Mouse (Mus musculus): ENCODE data around the gene Cytip. TPM values are rescaled to one million over a fixed set of nuclear protein-coding genes. Genes with fewer than 3 reads are reported as not detected.
"Not testable (repeated sequence)": the region's sequence is repeated elsewhere in the genome, so short reads cannot be mapped to it uniquely, and the experiment has no call there.

The Cytip gene
- total and polyA plus RNA-seq, 2 experiments from 2014 or later: 0.11 to 0.21 TPM

DNA sequence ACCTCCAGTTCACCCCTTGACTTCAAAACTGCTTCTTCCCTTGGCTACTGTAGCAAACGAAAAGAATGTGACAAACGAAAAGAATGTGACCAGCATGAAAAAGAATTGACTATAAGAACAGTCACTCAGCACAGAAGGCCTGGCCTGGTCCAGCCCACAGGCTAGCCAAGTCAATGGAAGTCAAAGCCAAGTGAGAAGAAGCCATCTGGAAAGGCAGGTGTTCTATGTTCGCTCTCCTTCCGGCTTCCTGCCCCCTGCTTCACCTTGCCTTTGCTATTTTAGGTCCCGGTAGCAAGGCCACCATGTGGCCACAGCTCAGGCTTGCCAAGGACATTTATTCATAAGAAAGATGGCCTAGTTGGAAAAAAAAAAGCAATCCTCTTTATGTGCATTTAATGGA, 56.7 kb downstream of the Cytip start:
- DNase-seq (ENCODE audit: low spot score): no peak
- H3K27me3 ChIP-seq (ENCODE audit: insufficient read depth, low read length): no peaks in the 10 kb centered on the region
- no peak overlapping the region for H3K4me3 ChIP-seq (ENCODE audit: low read depth, low read length)
- no peak for TF ChIP-seq CTCF (IDR thresholded peaks at IDR 0.05)
- no peak overlapping the region for H3K9ac ChIP-seq (replicated peaks; ENCODE audit: low read length, poor library complexity, severe bottlenecking)
- ATAC-seq (ENCODE audit: low FRiP score): no peak
- H3K4me1 ChIP-seq (ENCODE audit: insufficient read depth, low read length): no peaks in the 10 kb centered on the region
- no peak overlapping the region for H3K27ac ChIP-seq (ENCODE audit: low read depth, low read length)
- H3K36me3 ChIP-seq (ENCODE audit: insufficient read depth, low read length): no peaks in the 10 kb centered on the region
- H3K9me3 ChIP-seq (ENCODE audit: low read length): no peaks in the 10 kb centered on the region
- no peak overlapping the region for H3K4me2 ChIP-seq (ENCODE audit: low read depth, low read length, poor library complexity, severe bottlenecking)
- 87% methylated on average over 5 of the region's 5 CpGs for WGBS

DNA sequence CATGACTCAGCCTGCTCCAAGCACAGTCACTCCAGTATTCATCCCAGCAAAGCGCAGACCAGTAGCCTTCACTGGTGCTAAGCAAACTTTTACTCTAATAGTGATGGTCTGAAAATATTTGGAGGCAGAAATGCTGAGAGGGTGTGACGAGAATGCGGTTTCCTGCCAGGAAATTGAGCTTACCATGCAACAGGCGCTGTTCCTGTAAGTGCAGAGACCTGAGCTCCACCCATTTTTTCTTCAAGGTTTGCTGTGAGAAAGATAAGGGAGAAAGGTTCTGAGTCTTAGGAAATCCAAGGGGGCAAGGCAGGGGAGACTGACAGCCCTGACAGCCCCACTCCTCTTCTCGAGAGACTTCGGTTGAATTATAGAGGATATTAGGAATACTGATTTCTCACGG, 57.7 kb downstream of the Cytip start:
- H3K27me3 ChIP-seq (ENCODE audit: insufficient read depth, low read length): no peaks in the 10 kb centered on the region
- H3K4me1 ChIP-seq (ENCODE audit: insufficient read depth, low read length): no peaks in the 10 kb centered on the region
- H3K4me2 ChIP-seq (ENCODE audit: low read depth, low read length, poor library complexity, severe bottlenecking): no peak overlapping the region
- DNase-seq (ENCODE audit: low spot score): no peak
- 92% methylated on average over 7 of the region's 7 CpGs for WGBS
- H3K9me3 ChIP-seq (ENCODE audit: low read length): no peaks in the 10 kb centered on the region
- ATAC-seq (ENCODE audit: low FRiP score): no peak
- no peak overlapping the region for H3K9ac ChIP-seq (replicated peaks; ENCODE audit: low read length, poor library complexity, severe bottlenecking)
- no peak overlapping the region for H3K4me3 ChIP-seq (ENCODE audit: low read depth, low read length)
- H3K27ac ChIP-seq (ENCODE audit: low read depth, low read length): no peak overlapping the region
- no peak for TF ChIP-seq CTCF (IDR thresholded peaks at IDR 0.05)
- no peaks in the 10 kb centered on the region for H3K36me3 ChIP-seq (ENCODE audit: insufficient read depth, low read length)

DNA sequence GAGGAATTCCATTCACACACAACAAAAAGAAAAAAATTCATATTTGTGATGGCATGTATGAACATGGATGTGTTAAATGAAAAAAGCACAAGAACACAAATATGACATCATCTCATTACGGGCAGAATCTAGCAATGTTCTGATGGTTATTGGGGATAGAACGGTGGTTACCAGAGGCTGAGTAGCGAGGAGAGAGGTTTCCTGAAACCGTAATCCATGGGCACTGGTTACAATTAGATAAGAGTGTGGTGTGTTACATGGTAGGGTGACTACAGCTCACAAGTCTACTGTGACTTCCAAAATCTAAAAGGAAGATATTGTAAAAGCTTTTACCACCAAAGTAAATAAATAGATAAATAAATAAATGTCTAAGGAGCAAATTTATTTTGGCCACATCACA, 58.8 kb downstream of the Cytip start:
- WGBS: 98% methylated on average over 4 of the region's 4 CpGs
- no peak overlapping the region for H3K9ac ChIP-seq (replicated peaks; ENCODE audit: low read length, poor library complexity, severe bottlenecking)
- H3K27me3 ChIP-seq (ENCODE audit: insufficient read depth, low read length): no peaks in the 10 kb centered on the region
- no peak overlapping the region for H3K27ac ChIP-seq (ENCODE audit: low read depth, low read length)
- no peak for ATAC-seq (ENCODE audit: low FRiP score)
- no peak overlapping the region for H3K4me2 ChIP-seq (ENCODE audit: low read depth, low read length, poor library complexity, severe bottlenecking)
- no peak overlapping the region for H3K4me3 ChIP-seq (ENCODE audit: low read depth, low read length)
- H3K9me3 ChIP-seq (ENCODE audit: low read length): no peaks in the 10 kb centered on the region
- no peaks in the 10 kb centered on the region for H3K36me3 ChIP-seq (ENCODE audit: insufficient read depth, low read length)
- no peak for DNase-seq (ENCODE audit: low spot score)
- no peak for TF ChIP-seq CTCF (IDR thresholded peaks at IDR 0.05)
- H3K4me1 ChIP-seq (ENCODE audit: insufficient read depth, low read length): no peaks in the 10 kb centered on the region

DNA sequence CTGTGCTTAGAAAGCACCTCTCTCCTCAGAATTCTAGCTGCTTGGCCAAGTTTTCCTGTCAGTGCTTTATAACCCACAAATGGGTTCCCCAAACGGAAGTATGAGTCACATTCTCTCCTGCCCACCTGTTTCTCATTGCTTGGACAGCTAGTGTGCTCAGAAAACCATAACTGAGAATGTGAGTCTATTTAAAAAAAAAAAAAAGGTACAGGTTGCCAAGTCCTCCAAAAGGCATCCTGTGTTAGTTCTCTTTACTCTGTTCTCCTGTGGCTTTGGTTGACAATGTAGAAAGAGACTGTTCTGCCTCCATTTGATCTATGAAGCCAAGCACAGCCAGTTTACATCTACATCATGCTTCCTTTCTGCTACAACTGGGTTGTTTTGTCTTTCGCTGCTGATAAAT, 60.3 kb downstream of the Cytip start:
- Histone ChIP-seq H3K9ac (replicated peaks; ENCODE audit: low read length, poor library complexity, severe bottlenecking) (no peak overlapping the region), H3K4me2 (ENCODE audit: low read depth, low read length, poor library complexity, severe bottlenecking) (no peak overlapping the region), H3K4me3 (ENCODE audit: low read depth, low read length) (no peak overlapping the region), H3K9me3 (ENCODE audit: low read length) (no peaks in the 10 kb centered on the region), H3K27me3 (ENCODE audit: insufficient read depth, low read length) (no peaks in the 10 kb centered on the region), H3K36me3 (ENCODE audit: insufficient read depth, low read length) (no peaks in the 10 kb centered on the region), H3K4me1 (ENCODE audit: insufficient read depth, low read length) (no peaks in the 10 kb centered on the region), H3K27ac (ENCODE audit: low read depth, low read length) (no peak overlapping the region)
- WGBS: 81% methylated on average over 2 of the region's 2 CpGs
- TF ChIP-seq CTCF (IDR thresholded peaks at IDR 0.05): no peak
- ATAC-seq (ENCODE audit: low FRiP score) (no peak), DNase-seq (ENCODE audit: low spot score) (no peak)

DNA sequence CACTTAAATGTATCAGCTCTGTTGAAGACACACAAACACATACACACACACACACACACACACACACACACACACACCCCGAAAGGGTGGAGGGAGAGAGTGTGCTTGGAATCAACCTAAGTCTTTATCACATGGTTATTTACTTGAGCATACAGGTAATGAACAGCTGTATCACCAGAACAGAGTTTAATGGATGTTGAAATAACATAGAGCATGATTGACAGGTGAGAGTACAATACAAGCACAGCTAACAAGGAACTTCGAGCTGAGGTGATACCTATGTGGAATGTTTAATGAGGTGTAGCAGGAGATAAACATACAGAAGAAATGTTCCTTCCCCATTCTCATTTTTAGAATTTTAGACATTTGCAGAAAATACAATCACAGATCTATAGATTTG, 62.7 kb downstream of the Cytip start:
- no peak for TF ChIP-seq CTCF (IDR thresholded peaks at IDR 0.05)
- Histone ChIP-seq H3K27me3 (ENCODE audit: insufficient read depth, low read length) (no peaks in the 10 kb centered on the region), H3K9ac (replicated peaks; ENCODE audit: low read length, poor library complexity, severe bottlenecking) (no peak overlapping the region), H3K4me3 (ENCODE audit: low read depth, low read length) (no peak overlapping the region), H3K27ac (ENCODE audit: low read depth, low read length) (no peak overlapping the region), H3K36me3 (ENCODE audit: insufficient read depth, low read length) (no peaks in the 10 kb centered on the region), H3K4me2 (ENCODE audit: low read depth, low read length, poor library complexity, severe bottlenecking) (no peak overlapping the region), H3K4me1 (ENCODE audit: insufficient read depth, low read length) (no peaks in the 10 kb centered on the region), H3K9me3 (ENCODE audit: low read length) (no peaks in the 10 kb centered on the region)
- WGBS: 48% methylated on average over 2 of the region's 2 CpGs
- no peak for DNase-seq (ENCODE audit: low spot score)
- ATAC-seq (ENCODE audit: low FRiP score): no peak

DNA sequence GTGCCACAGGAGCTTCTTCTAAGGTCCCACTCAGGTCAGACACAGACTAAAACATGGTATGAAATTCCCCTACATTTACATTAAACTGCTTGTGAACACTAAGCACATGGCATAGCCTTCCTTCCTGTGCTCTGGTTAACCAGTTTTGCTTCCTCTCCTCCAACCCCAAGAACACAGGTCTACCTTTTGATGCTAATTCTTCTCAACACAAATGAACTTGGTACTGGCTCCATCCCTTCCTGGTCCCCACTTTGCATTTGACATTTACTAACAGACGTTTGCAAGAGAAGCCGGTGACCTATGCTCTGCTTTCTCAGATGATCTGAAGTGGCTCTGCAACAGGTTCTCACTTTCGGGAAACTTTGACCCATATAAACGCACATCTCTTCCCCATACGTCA, 65.4 kb downstream of the Cytip start:
- no peak overlapping the region for H3K4me2 ChIP-seq (ENCODE audit: low read depth, low read length, poor library complexity, severe bottlenecking)
- H3K4me3 ChIP-seq (ENCODE audit: low read depth, low read length): no peak overlapping the region
- H3K27me3 ChIP-seq (ENCODE audit: insufficient read depth, low read length): no peaks in the 10 kb centered on the region
- no peak for DNase-seq (ENCODE audit: low spot score)
- WGBS: 92% methylated on average over 5 of the region's 5 CpGs
- TF ChIP-seq CTCF (IDR thresholded peaks at IDR 0.05): no peak
- no peaks in the 10 kb centered on the region for H3K9me3 ChIP-seq (ENCODE audit: low read length)
- H3K9ac ChIP-seq (replicated peaks; ENCODE audit: low read length, poor library complexity, severe bottlenecking): no peak overlapping the region
- H3K27ac ChIP-seq (ENCODE audit: low read depth, low read length): no peak overlapping the region
- ATAC-seq (ENCODE audit: low FRiP score): no peak
- H3K4me1 ChIP-seq (ENCODE audit: insufficient read depth, low read length): no peaks in the 10 kb centered on the region
- no peaks in the 10 kb centered on the region for H3K36me3 ChIP-seq (ENCODE audit: insufficient read depth, low read length)

DNA sequence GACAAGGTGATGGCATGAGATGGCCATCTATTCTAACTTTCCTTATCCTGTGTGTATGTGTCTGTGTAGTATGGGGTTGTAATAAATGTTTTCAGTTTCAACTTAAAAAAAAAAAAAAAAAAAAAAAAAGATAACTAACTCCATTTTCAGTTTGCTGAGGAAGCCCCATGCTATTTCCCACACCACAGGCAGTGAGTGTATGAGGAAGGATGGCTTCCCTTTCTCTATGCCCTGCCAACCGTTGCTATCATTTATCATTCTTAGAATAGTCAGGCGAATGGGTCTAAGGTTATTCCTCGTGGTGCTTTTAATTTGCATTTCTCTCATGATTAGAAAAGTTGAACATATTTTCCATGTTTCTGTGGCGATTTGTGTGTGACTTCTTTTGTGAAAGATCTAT, 84.2 kb downstream of the Cytip start:
- Histone ChIP-seq H3K9me3 (ENCODE audit: low read length) (no peaks in the 10 kb centered on the region), H3K27me3 (ENCODE audit: insufficient read depth, low read length) (no peaks in the 10 kb centered on the region), H3K27ac (ENCODE audit: low read depth, low read length) (no peak overlapping the region), H3K4me1 (ENCODE audit: insufficient read depth, low read length) (no peaks in the 10 kb centered on the region), H3K4me2 (ENCODE audit: low read depth, low read length, poor library complexity, severe bottlenecking) (no peak overlapping the region), H3K4me3 (ENCODE audit: low read depth, low read length) (no peak overlapping the region), H3K36me3 (ENCODE audit: insufficient read depth, low read length) (no peaks in the 10 kb centered on the region), H3K9ac (replicated peaks; ENCODE audit: low read length, poor library complexity, severe bottlenecking) (no peak overlapping the region)
- WGBS: 74% methylated on average over 4 of the region's 4 CpGs
- TF ChIP-seq CTCF (IDR thresholded peaks at IDR 0.05): no peak
- no peak for DNase-seq (ENCODE audit: low spot score)
- no peak for ATAC-seq (ENCODE audit: low FRiP score)

DNA sequence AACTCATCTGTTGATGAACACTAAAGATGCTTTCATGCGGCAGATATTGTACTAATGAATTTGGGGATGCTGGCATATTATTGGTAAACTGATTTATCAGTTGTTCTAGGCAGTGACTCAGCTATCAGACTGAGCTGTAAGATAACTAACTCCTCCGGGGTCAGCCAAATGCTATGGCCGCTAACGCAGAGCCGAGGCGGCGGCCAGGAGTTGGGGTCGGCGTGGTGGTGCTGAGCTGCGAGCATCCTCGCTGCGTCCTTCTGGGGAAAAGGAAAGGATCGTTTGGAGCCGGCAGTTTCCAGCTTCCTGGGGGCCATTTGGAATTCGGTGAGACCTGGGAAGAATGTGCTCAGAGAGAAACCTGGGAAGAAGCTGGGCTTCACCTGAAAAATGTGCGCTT, 87.4 kb downstream of the Cytip start:
- not testable (repeated sequence) for H3K4me2 ChIP-seq (ENCODE audit: low read depth, low read length, poor library complexity, severe bottlenecking); H3K27me3 ChIP-seq (ENCODE audit: insufficient read depth, low read length); H3K4me3 ChIP-seq (ENCODE audit: low read depth, low read length); H3K36me3 ChIP-seq (ENCODE audit: insufficient read depth, low read length); H3K9me3 ChIP-seq (ENCODE audit: low read length); H3K4me1 ChIP-seq (ENCODE audit: insufficient read depth, low read length); H3K9ac ChIP-seq (replicated peaks; ENCODE audit: low read length, poor library complexity, severe bottlenecking); DNase-seq (ENCODE audit: low spot score); ATAC-seq (ENCODE audit: low FRiP score); H3K27ac ChIP-seq (ENCODE audit: low read depth, low read length)
- 93% methylated on average over 11 of the region's 16 CpGs for WGBS
